Mouse (Mus musculus) spleen, adult 2 months (tissue): ENCODE data around the gene Coro7.

Source experiments
- CTCF ChIP-seq: fragments of 200-500 bp; IDR thresholded peaks from 2 replicates; pipeline ENCODE4 v1.5.1; 2011; ENCODE audit warnings: mild to moderate bottlenecking, inconsistent platforms; ENCODE audit not compliant: insufficient read depth, insufficient read length, insufficient replicate concordance; ENCODE audit errors: extremely low read depth
- POLR2A ChIP-seq: fragments of 200-500 bp; IDR thresholded peaks from 2 replicates; pipeline ENCODE4 v1.6.1; 2011; ENCODE audit warnings: low read depth, low read length, inconsistent platforms

- TF ChIP-seq CTCF (no peak), POLR2A (no peak)
Observed at GRCm38 (mm10) chr16:4727526-4727925, 47.9 kb upstream of the Coro7 start.
